Mouse (Mus musculus) cerebellum, adult 9-11 months (tissue): ENCODE measurements around the gene Gm19426.
"Not testable (repeated sequence)": the region's sequence is repeated elsewhere in the genome, so short reads cannot be mapped to it uniquely, and the experiment has no call there.

Experiments used
- DNase-seq: peaks from one replicate; pipeline ENCODE4 v3.0.0; 2022

The Gm19426 gene

GRCm38 (mm10) chr2:84742451-84743283 is 788 bp downstream of the Gm19426 start:
- DNase-seq = peak; percentile 62

- no peak for DNase-seq
These were observed 1.5 kb downstream of the Gm19426 start for GRCm38 (mm10) chr2:84741841-84742450.

- no peak for DNase-seq
These were observed 2.7 kb downstream of the Gm19426 start for GRCm38 (mm10) chr2:84740608-84741333.

GRCm38 (mm10) chr2:84738271-84738911 is 5.1 kb downstream of the Gm19426 start:
- no peak for DNase-seq

- DNase-seq = no peak
These were observed 6.0 kb downstream of the Gm19426 start for GRCm38 (mm10) chr2:84737451-84737925.

GRCm38 (mm10) chr2:84736312-84737161 is 6.9 kb downstream of the Gm19426 start:
- DNase-seq = peak; percentile 66

GRCm38 (mm10) chr2:84735346-84735920 is 8.0 kb downstream of the Gm19426 start:
- DNase-seq = no peak

GRCm38 (mm10) chr2:84734919-84735318 is 8.5 kb downstream of the Gm19426 start:
- no peak for DNase-seq

- peak; percentile 74 for DNase-seq
These were observed 9.0 kb downstream of the Gm19426 start for GRCm38 (mm10) chr2:84734351-84734864.

- peak; percentile 91 for DNase-seq
These were observed 9.7 kb downstream of the Gm19426 start, which contains the start of gene Ypel4 for GRCm38 (mm10) chr2:84733579-84734300. Gene Ypel4 (plus strand): TSS chr2:84734058.

- no peak for DNase-seq
These were observed 11.1 kb downstream of the Gm19426 start for GRCm38 (mm10) chr2:84732394-84732793.

GRCm38 (mm10) chr2:84731206-84731605 is 12.2 kb downstream of the Gm19426 start:
- no peak for DNase-seq

- not testable (repeated sequence) for DNase-seq
These were observed 15.3 kb downstream of the Gm19426 start for GRCm38 (mm10) chr2:84728191-84728590.

- DNase-seq = peak; percentile 96
These were observed 16.1 kb downstream of the Gm19426 start, which contains the start of gene Clp1 for GRCm38 (mm10) chr2:84727172-84727858. Gene Clp1 (minus strand): TSS chr2:84727350.

- no peak for DNase-seq
These were observed 16.7 kb downstream of the Gm19426 start for GRCm38 (mm10) chr2:84726716-84727115.

- DNase-seq = no peak
These were observed 17.7 kb downstream of the Gm19426 start for GRCm38 (mm10) chr2:84725770-84726169.

GRCm38 (mm10) chr2:84723856-84724255 is 19.6 kb downstream of the Gm19426 start:
- no peak for DNase-seq

- no peak for DNase-seq
These were observed 22.3 kb downstream of the Gm19426 start for GRCm38 (mm10) chr2:84721182-84721581.

- DNase-seq = no peak
These were observed 22.7 kb downstream of the Gm19426 start for GRCm38 (mm10) chr2:84720718-84721117.

- no peak for DNase-seq
These were observed 26.1 kb downstream of the Gm19426 start for GRCm38 (mm10) chr2:84717357-84717756.
